Mouse (Mus musculus) heart, embryonic 15.5 days (tissue): ENCODE data around the gene Tmem270. TPM values are rescaled to one million over a fixed set of nuclear protein-coding genes. Genes with fewer than 3 reads are reported as not detected.
A peak's percentile ranks its signal among the peaks of the same experiment; 100 is the strongest.

Experiments
- ATAC-seq: fragments of 200-750 bp; cut with Nextera tagmentation; replicated peaks from 2 replicates; pipeline ENCODE4 v1.8.0; 2017; ENCODE audit warnings: low read depth, moderate TSS enrichment; ENCODE audit not compliant: insufficient number of reproducible peaks, insufficient read depth, low FRiP score
- H3K27ac ChIP-seq: fragments of 300-500 bp; sonication (generic); 2 replicates; pipeline ENCODE4 v1.5.1; 2015; ENCODE audit warnings: mild to moderate bottlenecking, inconsistent platforms
- H3K27me3 ChIP-seq: fragments of 300-500 bp; sonication (generic); 2 replicates; pipeline ENCODE4 v1.6.1; 2015; ENCODE audit warnings: inconsistent platforms
- H3K36me3 ChIP-seq: fragments of 300-500 bp; sonication (generic); 2 replicates; pipeline ENCODE4 v1.6.1; 2015; ENCODE audit warnings: mild to moderate bottlenecking, inconsistent platforms
- H3K4me1 ChIP-seq: fragments of 300-500 bp; sonication (generic); replicated peaks from 2 replicates; pipeline ENCODE4 v1.6.1; 2015; ENCODE audit warnings: inconsistent platforms
- H3K4me2 ChIP-seq: fragments of 300-500 bp; sonication (generic); 2 replicates; pipeline ENCODE4 v1.6.1; 2015; ENCODE audit warnings: inconsistent platforms, mild to moderate bottlenecking, moderate library complexity
- H3K4me3 ChIP-seq: fragments of 300-500 bp; sonication (generic); 2 replicates; pipeline ENCODE4 v1.5.1; 2015; ENCODE audit warnings: mild to moderate bottlenecking, inconsistent platforms
- H3K9ac ChIP-seq: fragments of 300-500 bp; sonication (generic); 2 replicates; pipeline ENCODE4 v1.6.1; 2015; ENCODE audit warnings: mild to moderate bottlenecking, inconsistent platforms
- H3K9me3 ChIP-seq: fragments of 300-500 bp; sonication (generic); replicated peaks from 2 replicates; pipeline ENCODE4 v1.6.1; 2016; ENCODE audit warnings: inconsistent platforms
- WGBS: fragments of 180-500 bp; shearing (Covaris S2); methylation state at CpG from one replicate; pipeline ENCODE4 v1.1.7; 2015; ENCODE audit warnings: mixed read lengths; 5-methylcytosine and 5-hydroxymethylcytosine counted together
- polyA plus RNA-seq: library from polyadenylated mRNA; unstranded; fragments of >200 nt; fragmentation: Nextera tagmentation; extraction: Ambion mirVana; gene quantifications from 2 replicates; pipeline ENCODE4 v1.2.1, GENCODE M21; 2015

Tmem270 gene
- polyA plus RNA-seq, 1 experiment from 2014 or later: not detected

- Histone ChIP-seq H3K9me3 (no peaks in the 10 kb centered on the region), H3K27me3 (peaks cover 6% of the 10 kb centered on the region), H3K4me2 (no peak overlapping the region), H3K36me3 (no peaks in the 10 kb centered on the region), H3K27ac (no peak overlapping the region), H3K4me3 (no peak overlapping the region), H3K4me1 (no peaks in the 10 kb centered on the region), H3K9ac (no peak overlapping the region)
- 62% methylated on average over 3 of the region's 3 CpGs for WGBS
- no peak for ATAC-seq
Measured at GRCm38 (mm10) chr5:134883077-134883476, 23.5 kb downstream of the Tmem270 start.

- Histone ChIP-seq H3K4me3 (no peak overlapping the region), H3K36me3 (no peaks in the 10 kb centered on the region), H3K9me3 (no peaks in the 10 kb centered on the region), H3K27me3 (peaks cover 11% of the 10 kb centered on the region; the same call in 1 of the 2 replicates), H3K4me2 (no peak overlapping the region), H3K9ac (no peak overlapping the region), H3K27ac (no peak overlapping the region), H3K4me1 (0 out of 2 replicates have a peak, but pooled peaks cover 4% of the 10 kb centered on the region)
- no peak for ATAC-seq
- WGBS: 60% methylated on average over 10 of the region's 10 CpGs
Measured at GRCm38 (mm10) chr5:134876801-134877200, 29.7 kb downstream of the Tmem270 start.

DNA sequence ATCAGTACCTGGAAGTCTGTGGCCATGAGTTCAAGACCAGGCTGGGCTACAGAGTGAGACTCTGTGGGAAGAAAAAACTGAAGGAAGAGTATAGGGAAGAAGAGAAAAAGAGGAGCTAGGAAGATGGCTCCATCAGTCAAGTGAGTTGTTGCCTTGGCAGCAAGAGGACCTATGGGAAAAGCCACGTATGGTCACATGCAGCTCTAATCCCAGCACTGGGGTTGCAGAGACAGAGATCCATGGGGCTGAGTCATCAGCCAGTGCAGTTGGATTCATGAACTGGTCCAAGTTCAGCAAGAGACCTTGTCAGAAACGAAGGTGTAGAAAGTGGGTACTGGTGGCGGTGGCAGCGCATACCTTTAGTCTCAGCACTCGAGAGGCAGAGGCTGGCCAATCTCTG is 31.3 kb downstream of the Tmem270 start:
- H3K4me1 ChIP-seq: 0 out of 2 replicates have a peak, but pooled peaks cover 4% of the 10 kb centered on the region
- whole genome bisulfite sequencing: 94% methylated on average over 5 of the region's 5 CpGs
- no peak overlapping the region for H3K9ac ChIP-seq
- H3K4me3 ChIP-seq: no peak overlapping the region
- no peak for ATAC-seq
- no peaks in the 10 kb centered on the region for H3K9me3 ChIP-seq
- peaks cover 11% of the 10 kb centered on the region; the same call in 1 of the 2 replicates for H3K27me3 ChIP-seq
- no peak overlapping the region for H3K27ac ChIP-seq
- H3K36me3 ChIP-seq: no peaks in the 10 kb centered on the region
- no peak overlapping the region for H3K4me2 ChIP-seq

DNA sequence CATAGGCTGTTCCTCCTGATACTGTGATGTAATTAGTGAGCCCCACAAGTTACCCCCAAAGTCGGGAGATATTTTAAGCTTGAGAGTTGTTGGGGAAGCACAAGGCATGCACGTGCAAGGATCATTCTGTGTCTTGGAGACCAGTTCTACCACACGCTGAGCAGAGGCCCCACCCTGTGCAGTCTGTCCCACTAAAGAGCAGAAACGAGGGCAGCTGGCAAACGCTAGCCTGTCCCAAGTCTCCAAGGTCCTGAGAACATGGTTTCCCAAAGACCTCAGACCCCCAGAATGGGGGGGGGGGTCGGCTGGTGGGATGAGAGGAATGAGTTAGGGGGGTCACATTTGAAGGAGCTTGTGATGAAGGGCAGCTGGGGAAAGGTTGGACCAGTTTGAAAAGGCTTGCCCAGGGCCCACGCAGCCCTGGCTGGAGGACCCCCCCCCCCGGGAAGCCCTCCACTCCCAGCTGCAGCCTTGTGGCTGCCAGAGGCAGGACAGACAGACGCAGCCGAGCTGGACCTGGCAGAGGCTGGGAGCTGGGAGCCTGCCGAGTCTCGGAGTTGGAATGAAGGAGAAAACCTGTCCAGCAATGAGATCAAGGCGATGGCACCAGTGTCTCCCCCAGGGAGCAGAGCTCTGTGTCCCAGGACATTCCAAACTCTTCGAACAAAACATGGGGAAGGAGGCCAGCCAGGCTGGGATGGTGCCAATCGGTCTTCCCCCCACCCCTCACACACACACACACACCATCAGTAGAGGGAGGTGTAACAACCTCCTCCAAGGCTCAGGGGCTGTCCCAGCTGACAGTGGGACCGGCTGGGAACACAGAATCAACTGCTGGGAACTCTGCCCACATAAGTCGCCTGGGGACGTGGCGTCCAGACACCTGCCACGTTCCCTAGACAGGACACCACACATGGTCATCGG is 32.3 kb downstream of the Tmem270 start:
- 58% methylated on average over 21 of the region's 21 CpGs for WGBS
- H3K4me1 ChIP-seq: 0 out of 2 replicates have a peak, but pooled peaks cover 4% of the 10 kb centered on the region
- H3K9me3 ChIP-seq: no peaks in the 10 kb centered on the region
- H3K9ac ChIP-seq: no peak overlapping the region
- H3K27me3 ChIP-seq: peaks cover 11% of the 10 kb centered on the region; the same call in 1 of the 2 replicates
- H3K36me3 ChIP-seq: no peaks in the 10 kb centered on the region
- ATAC-seq: peak; percentile 15; the same call in 1 of the 2 replicates
- H3K4me2 ChIP-seq: no peak overlapping the region
- H3K27ac ChIP-seq: peak overlapping the region; percentile 27
- H3K4me3 ChIP-seq: no peak overlapping the region

- H3K4me2 ChIP-seq: no peak overlapping the region
- WGBS: 82% methylated on average over 8 of the region's 8 CpGs
- peaks cover 5% of the 10 kb centered on the region for H3K4me1 ChIP-seq
- ATAC-seq: no peak
- H3K9me3 ChIP-seq: no peaks in the 10 kb centered on the region
- H3K27ac ChIP-seq: no peak overlapping the region
- H3K9ac ChIP-seq: no peak overlapping the region
- H3K27me3 ChIP-seq: peaks cover 5% of the 10 kb centered on the region; the same call in 1 of the 2 replicates
- H3K36me3 ChIP-seq: no peaks in the 10 kb centered on the region
- H3K4me3 ChIP-seq: no peak overlapping the region
Measured at GRCm38 (mm10) chr5:134873034-134873433, 33.5 kb downstream of the Tmem270 start.

GRCm38 (mm10) chr5:134872597-134872996 is 33.9 kb downstream of the Tmem270 start:
- Histone ChIP-seq H3K27ac (no peak overlapping the region), H3K9me3 (no peaks in the 10 kb centered on the region), H3K4me2 (no peak overlapping the region), H3K4me1 (peaks cover 9% of the 10 kb centered on the region), H3K27me3 (peaks cover 3% of the 10 kb centered on the region; the same call in 1 of the 2 replicates), H3K36me3 (no peaks in the 10 kb centered on the region), H3K4me3 (no peak overlapping the region), H3K9ac (no peak overlapping the region)
- 59% methylated on average over 5 of the region's 5 CpGs for WGBS
- no peak for ATAC-seq

DNA sequence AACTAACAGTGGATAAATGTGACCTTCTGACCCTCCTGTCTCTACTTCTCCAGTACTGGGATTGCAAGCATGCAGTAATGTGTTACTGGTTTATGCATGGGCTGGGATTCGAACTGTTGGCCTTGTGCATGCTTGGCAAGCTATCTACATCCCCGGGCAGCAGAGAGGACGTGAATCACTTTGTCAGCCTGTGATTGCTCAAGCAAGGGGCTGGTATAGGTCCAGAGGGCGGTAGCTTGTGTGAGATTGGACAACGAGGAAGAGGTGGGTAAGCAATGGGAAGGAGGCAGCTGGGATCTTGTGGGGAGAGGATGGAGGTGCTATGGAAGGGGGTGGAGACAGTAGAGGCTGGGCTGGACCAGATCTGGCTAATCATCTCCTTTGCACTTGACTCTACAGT is 38.0 kb downstream of the Tmem270 start:
- H3K36me3 ChIP-seq: no peaks in the 10 kb centered on the region
- H3K27ac ChIP-seq: no peak overlapping the region
- whole genome bisulfite sequencing: 62% methylated on average over 5 of the region's 5 CpGs
- H3K4me2 ChIP-seq: no peak overlapping the region
- H3K27me3 ChIP-seq: no peaks in the 10 kb centered on the region
- H3K4me3 ChIP-seq: no peak overlapping the region
- H3K4me1 ChIP-seq: peaks cover 21% of the 10 kb centered on the region
- ATAC-seq: no peak
- no peaks in the 10 kb centered on the region for H3K9me3 ChIP-seq
- H3K9ac ChIP-seq: no peak overlapping the region

DNA sequence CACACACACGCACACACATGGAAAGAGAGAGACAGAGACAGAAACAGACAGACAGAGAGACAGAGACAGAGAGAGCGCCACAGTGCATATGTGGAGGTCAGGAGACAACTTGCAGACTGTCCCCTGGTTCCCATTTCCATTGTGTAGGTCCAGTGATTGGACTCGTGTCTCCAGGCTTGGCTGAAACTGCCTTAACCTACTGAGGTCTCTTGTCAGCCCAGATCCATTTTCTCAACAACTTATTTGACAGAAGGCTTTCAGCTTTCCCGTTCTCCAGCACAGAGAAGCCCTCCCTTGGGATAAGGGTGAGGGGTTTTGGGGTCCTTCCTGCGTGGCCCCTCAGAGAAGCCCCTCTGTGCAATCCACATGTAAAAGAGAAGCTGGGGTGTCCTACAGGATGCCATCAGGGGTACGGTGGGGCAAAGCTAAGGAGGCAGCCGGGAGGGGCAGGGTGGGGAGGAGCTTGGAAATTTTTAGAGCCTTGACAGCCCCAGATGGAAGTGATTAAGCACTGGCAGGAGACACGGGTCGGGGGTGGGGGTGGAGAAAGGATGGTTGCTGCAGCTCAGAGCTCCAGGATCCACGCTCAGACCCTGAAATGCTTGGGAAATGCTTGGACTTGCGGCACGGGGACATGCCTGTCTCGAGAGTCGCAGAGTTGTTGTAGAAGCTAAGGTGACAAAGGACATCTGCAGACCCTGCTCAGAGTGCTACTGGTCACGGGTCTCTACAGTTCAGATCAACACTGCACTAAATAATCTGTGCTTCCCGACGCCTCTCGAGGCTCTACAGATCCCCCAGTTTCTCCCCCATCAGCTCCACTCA is 39.0 kb downstream of the Tmem270 start:
- H3K27me3 ChIP-seq: no peaks in the 10 kb centered on the region
- peaks cover 21% of the 10 kb centered on the region for H3K4me1 ChIP-seq
- H3K27ac ChIP-seq: no peak overlapping the region
- no peaks in the 10 kb centered on the region for H3K9me3 ChIP-seq
- H3K4me2 ChIP-seq: peak overlapping the region; percentile 32; the same call in 1 of the 2 replicates
- ATAC-seq: no peak
- WGBS: 25% methylated on average over 18 of the region's 18 CpGs
- H3K9ac ChIP-seq: no peak overlapping the region
- H3K36me3 ChIP-seq: no peaks in the 10 kb centered on the region
- H3K4me3 ChIP-seq: no peak overlapping the region

DNA sequence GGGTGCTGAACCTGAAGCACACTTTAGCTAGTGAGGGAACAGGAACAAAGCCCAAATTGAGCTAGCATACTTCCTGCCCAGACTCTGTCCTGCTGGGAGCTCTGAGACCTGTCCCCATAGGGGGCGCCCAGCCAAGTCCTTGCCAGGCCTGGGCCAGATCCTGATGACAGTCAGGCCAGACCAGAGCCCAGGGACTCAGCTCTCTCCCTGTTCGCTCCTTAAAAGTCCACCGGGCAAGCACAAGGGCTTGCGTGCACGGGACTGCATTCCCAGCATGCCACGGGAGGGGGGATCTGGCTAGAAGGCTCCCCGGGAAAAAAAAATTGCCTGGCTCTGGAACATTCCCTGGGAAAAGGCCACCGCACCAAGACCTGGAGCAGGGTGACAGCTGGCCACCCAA is 41.4 kb downstream of the Tmem270 start:
- Histone ChIP-seq H3K9me3 (no peaks in the 10 kb centered on the region), H3K27me3 (no peaks in the 10 kb centered on the region), H3K9ac (no peak overlapping the region), H3K4me3 (no peak overlapping the region), H3K4me2 (no peak overlapping the region), H3K36me3 (no peaks in the 10 kb centered on the region), H3K27ac (peak overlapping the region; percentile 24), H3K4me1 (peaks cover 24% of the 10 kb centered on the region)
- ATAC-seq: peak; percentile 61; the same call in 1 of the 2 replicates
- WGBS: 25% methylated on average over 8 of the region's 8 CpGs

GRCm38 (mm10) chr5:134861902-134862497 is 44.5 kb downstream of the Tmem270 start:
- no peaks in the 10 kb centered on the region for H3K27me3 ChIP-seq
- H3K4me3 ChIP-seq: no peak overlapping the region
- H3K4me1 ChIP-seq: peaks cover 15% of the 10 kb centered on the region
- no peak overlapping the region for H3K9ac ChIP-seq
- H3K27ac ChIP-seq: no peak overlapping the region
- ATAC-seq: no peak; the same call in 1 of the 2 replicates
- no peaks in the 10 kb centered on the region for H3K9me3 ChIP-seq
- H3K36me3 ChIP-seq: no peaks in the 10 kb centered on the region
- 58% methylated on average over 16 of the region's 16 CpGs for WGBS
- no peak overlapping the region for H3K4me2 ChIP-seq

- 0 out of 2 replicates have a peak, but pooled peaks cover 3% of the 10 kb centered on the region for H3K4me1 ChIP-seq
- H3K27ac ChIP-seq: no peak overlapping the region
- no peak for ATAC-seq
- WGBS: 79% methylated on average over 5 of the region's 5 CpGs
- no peaks in the 10 kb centered on the region for H3K27me3 ChIP-seq
- no peaks in the 10 kb centered on the region for H3K9me3 ChIP-seq
- no peak overlapping the region for H3K9ac ChIP-seq
- H3K36me3 ChIP-seq: no peaks in the 10 kb centered on the region
- H3K4me3 ChIP-seq: no peak overlapping the region
- no peak overlapping the region for H3K4me2 ChIP-seq
Measured at GRCm38 (mm10) chr5:134859193-134859592, 47.3 kb downstream of the Tmem270 start.
